Mouse (Mus musculus) midbrain, postnatal 0 days (tissue): ENCODE measurements around the gene Crim1. TPM values are rescaled to one million over a fixed set of nuclear protein-coding genes. Genes with fewer than 3 reads are reported as not detected.

Experiments used
- ATAC-seq: fragments of 200-750 bp; cut with Nextera tagmentation; 2 replicates; pipeline ENCODE4 v1.8.0; 2017; ENCODE audit warnings: moderate number of reproducible peaks, mild to moderate bottlenecking, moderate TSS enrichment, moderate library complexity; ENCODE audit not compliant: low FRiP score
- DNase-seq: peaks from one replicate; pipeline ENCODE4 v3.0.0-alpha.2; 2015; ENCODE audit warnings: low spot score
- H3K27ac ChIP-seq: fragments of 300-500 bp; sonication (generic); 2 replicates; pipeline ENCODE4 v1.5.1; 2014; ENCODE audit warnings: low read depth, mild to moderate bottlenecking, low read length, mixed read lengths
- H3K27me3 ChIP-seq: fragments of 300-500 bp; sonication (generic); 2 replicates; pipeline ENCODE4 v1.6.1; 2014; ENCODE audit warnings: low read length, control low read depth, mixed read lengths; ENCODE audit not compliant: insufficient read depth
- H3K36me3 ChIP-seq: fragments of 300-500 bp; sonication (generic); 2 replicates; pipeline ENCODE4 v1.6.1; 2014; ENCODE audit warnings: low read length, control low read depth, mixed read lengths; ENCODE audit not compliant: insufficient read depth
- H3K4me1 ChIP-seq: fragments of 300-500 bp; sonication (generic); 2 replicates; pipeline ENCODE4 v1.6.1; 2014; ENCODE audit warnings: mild to moderate bottlenecking, control low read depth, antibody characterized with exemption, low read length, mixed read lengths; ENCODE audit not compliant: insufficient read depth
- H3K4me2 ChIP-seq: fragments of 300-500 bp; sonication (generic); 2 replicates; pipeline ENCODE4 v1.6.1; 2014; ENCODE audit warnings: low read depth, mild to moderate bottlenecking, low read length, mixed read lengths; ENCODE audit not compliant: poor library complexity, severe bottlenecking
- H3K4me3 ChIP-seq: fragments of 300-500 bp; sonication (generic); 2 replicates; pipeline ENCODE4 v1.5.1; 2014; ENCODE audit warnings: low read depth, mild to moderate bottlenecking, low read length, moderate library complexity
- H3K9ac ChIP-seq: fragments of 300-500 bp; sonication (generic); replicated peaks from 2 replicates; pipeline ENCODE4 v1.6.1; 2014; ENCODE audit warnings: mild to moderate bottlenecking, low read length, moderate library complexity, mixed read lengths; ENCODE audit not compliant: poor library complexity, severe bottlenecking
- H3K9me3 ChIP-seq: fragments of 300-500 bp; sonication (generic); 2 replicates; pipeline ENCODE4 v1.6.1; 2016; ENCODE audit warnings: low read length, control low read depth
- CTCF ChIP-seq: IDR thresholded peaks from 2 replicates; pipeline ENCODE4 v1.5.1; 2016; ENCODE audit warnings: antibody characterized with exemption, mild to moderate bottlenecking
- WGBS: fragments of 180-500 bp; shearing (Covaris S2); extraction: QIAGEN DNeasy Blood & Tissue Kit; methylation state at CpG from one replicate; pipeline ENCODE4 v1.1.7; 2014; 5-methylcytosine and 5-hydroxymethylcytosine counted together
- polyA plus RNA-seq: library from polyadenylated mRNA; unstranded; fragments of >200 nt; fragmentation: Nextera tagmentation; extraction: Ambion mirVana; gene quantifications from 2 replicates; pipeline ENCODE4 v1.2.1, GENCODE M21; 2015
- total RNA-seq: library from RNA; depleted of rRNA; stranded (reverse); fragments of >200 nt; gene quantifications from 2 replicates; pipeline ENCODE4 v1.2.3, GENCODE M21; 2014

The Crim1 gene
- total and polyA plus RNA-seq, 2 experiments from 2014 or later, result 16.5 to 119 TPM

DNA sequence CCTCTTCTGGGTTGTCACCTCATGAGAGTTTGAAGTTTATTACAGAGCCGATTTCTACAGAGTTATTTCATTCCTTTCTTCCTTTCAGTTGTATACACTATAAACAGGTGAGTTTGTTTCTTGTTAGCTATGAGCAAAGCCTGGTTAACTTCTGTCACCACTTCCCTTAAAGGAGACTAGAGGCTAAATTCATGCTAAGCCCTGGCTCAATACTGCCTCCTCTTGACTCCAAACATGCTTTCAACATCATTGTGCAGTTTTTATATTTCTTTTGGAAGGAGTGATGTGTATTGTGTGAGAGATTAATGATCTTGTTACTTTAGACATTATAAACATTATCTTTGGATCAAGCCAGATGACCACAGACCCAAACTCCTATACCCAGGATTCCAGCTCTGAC lies 170.4 kb downstream of the Crim1 start:
- peak; percentile 58 for TF ChIP-seq CTCF
- no peak for DNase-seq
- no peak for ATAC-seq
- Histone ChIP-seq H3K4me2 (no peak overlapping the region), H3K27ac (no peak overlapping the region), H3K4me1 (no peaks in the 10 kb centered on the region), H3K27me3 (no peaks in the 10 kb centered on the region), H3K36me3 (peaks cover 21% of the 10 kb centered on the region), H3K9ac (no peak overlapping the region), H3K4me3 (no peak overlapping the region), H3K9me3 (no peaks in the 10 kb centered on the region)
- 97% methylated on average over 1 of the region's 1 CpGs for whole genome bisulfite sequencing

DNA sequence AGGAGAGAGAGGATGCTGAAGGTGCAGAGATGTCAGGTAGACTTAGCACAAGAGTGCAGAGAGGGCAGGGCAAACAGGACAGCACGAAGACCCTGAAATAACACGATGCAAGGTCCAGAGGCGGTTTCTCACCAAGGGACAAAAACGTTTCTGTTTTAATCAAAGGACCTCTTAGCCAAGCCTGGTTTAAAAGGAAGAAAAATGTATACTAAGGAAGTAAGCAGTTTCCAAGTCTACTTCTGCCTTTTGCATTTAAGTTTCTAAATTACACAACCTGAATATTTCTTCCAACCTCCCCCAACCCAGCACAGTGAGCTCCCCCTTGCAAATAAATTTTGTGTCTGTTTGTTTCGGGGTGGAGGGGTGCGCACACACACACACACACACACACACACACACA lies 173.1 kb downstream of the Crim1 start:
- ATAC-seq, result no peak
- no peak overlapping the region for H3K27ac ChIP-seq
- no peaks in the 10 kb centered on the region for H3K9me3 ChIP-seq
- 94% methylated on average over 6 of the region's 6 CpGs for WGBS
- DNase-seq, result no peak
- no peak overlapping the region for H3K4me2 ChIP-seq
- H3K36me3 ChIP-seq, result peaks cover 24% of the 10 kb centered on the region
- TF ChIP-seq CTCF, result no peak
- H3K4me3 ChIP-seq, result no peak overlapping the region
- H3K9ac ChIP-seq, result no peak overlapping the region
- no peaks in the 10 kb centered on the region for H3K4me1 ChIP-seq
- no peaks in the 10 kb centered on the region for H3K27me3 ChIP-seq

DNA sequence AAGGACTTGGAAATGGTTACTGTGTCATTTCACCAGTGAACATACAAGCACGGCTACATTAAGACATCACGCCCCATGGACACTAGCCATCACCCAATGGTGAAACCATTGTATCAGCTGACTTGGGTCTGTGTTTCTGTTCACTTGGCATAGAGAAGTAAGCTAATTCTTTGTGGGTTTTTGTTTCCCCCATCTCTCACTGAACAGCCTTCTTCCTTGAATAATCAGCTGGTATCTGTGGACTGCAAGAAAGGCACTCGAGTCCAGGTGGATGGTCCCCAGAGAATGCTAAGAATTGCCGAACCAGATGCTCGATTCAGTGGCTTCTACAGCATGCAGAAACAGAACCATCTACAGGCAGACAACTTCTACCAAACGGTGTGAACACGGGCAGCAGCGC lies 173.8 kb downstream of the Crim1 start:
- Histone ChIP-seq H3K9ac (no peak overlapping the region), H3K4me2 (no peak overlapping the region), H3K27ac (no peak overlapping the region), H3K27me3 (no peaks in the 10 kb centered on the region), H3K36me3 (peaks cover 24% of the 10 kb centered on the region), H3K4me1 (no peaks in the 10 kb centered on the region), H3K4me3 (no peak overlapping the region), H3K9me3 (no peaks in the 10 kb centered on the region)
- no peak for ATAC-seq
- no peak for DNase-seq
- no peak for TF ChIP-seq CTCF
- 88% methylated on average over 8 of the region's 8 CpGs for WGBS

DNA sequence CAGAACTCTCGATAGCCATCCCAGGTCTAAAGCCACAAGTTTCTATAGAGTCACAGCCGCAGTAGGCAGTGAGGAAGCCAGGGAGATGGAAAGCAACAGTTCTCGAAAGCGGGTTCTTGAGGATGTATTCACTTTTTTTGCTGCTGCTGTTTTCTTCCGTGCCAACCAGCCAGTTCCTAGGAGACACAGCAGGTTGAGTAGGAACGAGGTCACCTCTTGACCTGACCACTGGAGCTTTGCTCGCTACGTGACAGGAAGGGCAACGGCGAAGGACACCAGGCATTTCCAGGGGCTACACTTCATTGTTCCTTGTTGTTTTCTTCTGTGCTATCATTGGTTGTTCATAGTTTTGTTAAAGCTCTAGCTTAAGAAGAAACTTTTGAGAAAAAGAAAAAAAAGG lies 174.7 kb downstream of the Crim1 start:
- Histone ChIP-seq H3K27ac (no peak overlapping the region), H3K9ac (no peak overlapping the region), H3K4me2 (no peak overlapping the region), H3K4me1 (no peaks in the 10 kb centered on the region), H3K4me3 (no peak overlapping the region), H3K9me3 (no peaks in the 10 kb centered on the region), H3K36me3 (peaks cover 20% of the 10 kb centered on the region), H3K27me3 (no peaks in the 10 kb centered on the region)
- no peak for TF ChIP-seq CTCF
- DNase-seq, result no peak
- WGBS, result 36% methylated on average over 10 of the region's 10 CpGs
- ATAC-seq, result no peak

DNA sequence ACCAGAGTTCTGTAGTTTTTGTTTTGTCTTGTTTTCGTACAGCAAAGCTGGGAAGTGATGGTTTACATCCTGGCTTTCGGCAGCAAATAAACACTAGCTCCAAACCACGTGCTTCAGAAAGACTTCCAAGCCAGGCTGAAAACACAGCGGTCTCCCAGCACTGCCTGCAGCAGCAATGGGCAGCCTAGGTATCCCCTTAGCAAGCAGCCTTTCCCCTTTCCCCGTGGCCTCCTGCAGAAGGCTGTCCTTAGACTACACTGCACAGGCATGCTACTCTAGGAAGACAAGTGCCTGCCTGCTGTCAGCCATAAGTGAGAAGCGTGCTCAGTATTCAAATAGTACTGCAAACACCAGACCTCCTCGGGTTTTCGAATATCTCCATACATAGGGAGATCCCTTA lies 176.5 kb downstream of the Crim1 start:
- no peak overlapping the region for H3K4me2 ChIP-seq
- peaks cover 12% of the 10 kb centered on the region for H3K36me3 ChIP-seq
- ATAC-seq (no peak), DNase-seq (no peak)
- no peaks in the 10 kb centered on the region for H3K9me3 ChIP-seq
- H3K9ac ChIP-seq, result no peak overlapping the region
- no peaks in the 10 kb centered on the region for H3K4me1 ChIP-seq
- WGBS, result 77% methylated on average over 8 of the region's 8 CpGs
- no peak overlapping the region for H3K27ac ChIP-seq
- no peak for TF ChIP-seq CTCF
- H3K4me3 ChIP-seq, result no peak overlapping the region
- H3K27me3 ChIP-seq, result no peaks in the 10 kb centered on the region

DNA sequence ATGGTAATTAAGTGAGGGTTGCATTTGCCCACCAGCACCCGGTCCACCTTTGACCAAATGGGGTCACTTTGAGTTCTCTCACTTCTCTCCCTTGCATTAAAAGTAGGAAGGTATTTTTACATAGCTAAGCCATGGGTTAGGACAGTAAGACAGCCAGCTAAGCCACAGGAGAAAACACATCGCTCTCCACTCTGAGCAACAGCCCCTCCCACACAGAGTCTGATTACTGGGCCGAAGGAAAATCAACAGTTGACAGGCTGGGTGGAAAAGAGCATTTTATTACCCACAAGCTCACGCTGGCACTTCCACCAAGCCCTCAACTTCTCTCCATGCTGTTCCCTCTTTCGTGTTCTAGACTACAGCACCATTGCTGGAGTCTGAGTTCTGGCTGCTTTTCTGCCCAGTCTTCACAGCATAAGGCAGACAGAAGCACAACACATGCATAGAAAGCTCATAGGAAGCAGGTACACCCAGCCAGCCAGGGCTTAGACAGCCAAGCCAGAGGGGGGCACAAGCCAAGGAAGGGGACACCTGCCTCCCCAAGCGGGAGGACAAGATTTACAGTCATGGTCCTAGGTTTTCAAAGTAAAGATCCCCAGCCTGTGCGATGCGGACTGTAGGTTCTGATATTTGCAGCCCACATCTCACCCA lies 179.2 kb downstream of the Crim1 start:
- no peak for ATAC-seq
- WGBS, result 91% methylated on average over 8 of the region's 8 CpGs

More for the DNA sequence above, 179.2 kb downstream of the Crim1 start:
- no peak overlapping the region for H3K4me2 ChIP-seq
- H3K4me3 ChIP-seq, result no peak overlapping the region
- H3K36me3 ChIP-seq, result peaks cover 3% of the 10 kb centered on the region; the same call in 1 of the 2 replicates
- H3K9ac ChIP-seq, result no peak overlapping the region
- no peak for TF ChIP-seq CTCF
- H3K27me3 ChIP-seq, result no peaks in the 10 kb centered on the region
- no peak for DNase-seq
- no peak overlapping the region for H3K27ac ChIP-seq
- no peaks in the 10 kb centered on the region for H3K4me1 ChIP-seq
- no peaks in the 10 kb centered on the region for H3K9me3 ChIP-seq
